Mouse (Mus musculus) testis, postnatal 10 days (tissue): ENCODE results near the gene Iqsec3.
"Not testable (repeated sequence)": the region's sequence is repeated elsewhere in the genome, so short reads cannot be mapped to it uniquely, and the experiment has no call there.

Experiments
- DNase-seq: peaks from one replicate; pipeline ENCODE4 v3.0.0; 2021; ENCODE audit warnings: low spot score

Iqsec3 gene

DNA sequence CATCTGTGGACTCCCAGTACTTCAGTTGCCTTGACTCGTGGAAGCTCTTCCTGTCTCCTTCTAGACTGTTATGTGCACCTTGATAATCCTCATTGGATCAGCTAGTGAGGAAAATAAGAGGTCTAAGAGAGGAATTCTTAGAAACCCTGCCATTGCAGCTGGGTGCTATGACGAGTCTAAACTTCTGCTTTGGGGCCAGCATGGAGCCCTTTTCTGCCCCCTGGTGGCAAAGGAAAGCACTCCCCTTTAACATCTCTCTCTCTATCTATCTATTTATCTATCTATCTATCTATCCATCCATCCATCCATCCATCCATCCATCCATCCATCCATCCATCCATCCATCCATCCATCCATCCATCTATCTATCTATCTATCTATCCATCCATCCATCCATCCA is 106.9 kb downstream of the Iqsec3 start:
- DNase-seq, result not testable (repeated sequence)

DNA sequence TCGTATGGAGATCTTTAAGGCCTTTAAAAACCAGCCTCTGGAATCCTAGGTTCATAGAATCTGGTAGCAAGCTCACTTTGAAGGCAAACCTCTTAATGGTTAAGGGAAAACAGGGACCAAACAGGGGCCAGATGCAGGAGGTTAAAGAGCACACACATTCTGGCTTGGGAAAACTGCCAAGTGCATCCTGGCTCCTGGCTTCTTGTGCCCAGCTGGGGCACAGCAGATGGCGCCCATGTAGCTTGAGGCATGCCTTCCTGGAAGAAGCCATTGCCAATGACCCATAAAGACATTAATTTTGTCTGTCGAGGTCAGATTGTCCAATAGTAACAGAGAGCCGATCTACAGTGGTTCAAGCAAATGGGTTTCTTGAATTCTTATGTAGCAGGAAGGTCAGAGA is 109.5 kb downstream of the Iqsec3 start:
- DNase-seq, result no peak

DNA sequence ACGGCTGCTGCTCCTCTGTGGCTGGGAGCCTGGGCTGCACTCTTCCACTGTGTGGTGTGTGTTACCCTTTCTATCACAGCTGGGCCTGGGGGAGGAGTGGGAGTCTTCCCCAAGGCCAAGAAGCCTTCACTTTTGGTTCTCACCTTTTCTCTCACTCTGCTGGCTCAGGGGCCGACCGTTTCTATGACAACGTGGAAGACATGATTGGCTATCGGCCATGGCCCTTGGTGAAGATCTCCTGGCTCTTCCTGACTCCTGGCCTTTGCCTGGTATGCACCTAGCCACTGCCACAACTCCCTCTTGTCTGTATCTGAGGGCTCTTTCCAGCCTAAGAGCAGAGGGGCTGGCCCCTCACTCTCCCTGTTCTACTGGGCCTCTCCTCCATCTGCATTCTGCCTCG is 110.4 kb downstream of the Iqsec3 start:
- no peak for DNase-seq

DNA sequence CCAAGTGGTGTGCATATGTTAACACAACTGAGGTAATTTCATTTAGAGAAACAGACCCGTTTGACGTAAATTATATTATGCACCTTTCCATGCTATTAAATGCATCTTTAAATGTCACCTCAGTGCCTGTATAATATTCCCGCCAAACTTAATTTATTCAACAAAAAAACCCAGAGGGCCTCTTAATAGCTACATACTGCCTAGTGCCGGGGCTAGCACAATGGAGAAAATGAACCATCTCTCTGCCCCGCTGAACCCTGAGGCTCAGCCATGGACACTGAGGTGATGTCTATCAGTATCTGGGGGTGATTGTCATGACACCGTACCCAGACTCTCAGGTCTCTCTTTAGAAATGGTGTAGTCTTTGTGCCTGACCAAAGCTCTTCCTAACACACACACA is 116.2 kb downstream of the Iqsec3 start:
- DNase-seq, result no peak

DNA sequence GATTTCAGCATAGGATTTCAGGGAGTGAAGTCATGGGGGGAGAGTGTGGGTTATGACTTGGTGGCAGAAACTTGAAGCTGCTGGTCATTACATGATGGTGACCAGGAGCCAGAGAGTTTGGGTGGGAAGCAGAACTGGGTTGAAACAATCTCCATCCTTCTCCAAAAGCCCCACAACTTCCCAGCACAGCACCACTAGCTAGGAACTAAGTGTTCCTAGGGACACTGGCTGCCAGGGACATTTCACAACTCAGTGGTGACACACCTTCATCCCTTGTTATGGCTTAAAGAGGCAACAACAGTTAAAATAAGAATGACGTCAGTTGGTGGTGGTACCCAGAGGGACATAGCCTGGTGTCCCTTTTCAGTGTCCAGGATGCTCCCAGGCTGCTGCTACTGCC is 117.4 kb downstream of the Iqsec3 start:
- no peak for DNase-seq

- no peak for DNase-seq
Observed at GRCm38 (mm10) chr6:121352276-121352675, 121.2 kb downstream of the Iqsec3 start.

GRCm38 (mm10) chr6:121346428-121346827 is 127.0 kb downstream of the Iqsec3 start:
- no peak for DNase-seq

GRCm38 (mm10) chr6:121344329-121344728 is 129.1 kb downstream of the Iqsec3 start:
- no peak for DNase-seq

GRCm38 (mm10) chr6:121343771-121344123 is 129.7 kb downstream of the Iqsec3 start:
- no peak for DNase-seq

- DNase-seq, result no peak
Observed at GRCm38 (mm10) chr6:121343026-121343770, 130.3 kb downstream of the Iqsec3 start, which contains the start of gene Slc6a12. Gene Slc6a12, plus strand, starts transcription at chr6:121343076.

GRCm38 (mm10) chr6:121341650-121342049 is 131.8 kb downstream of the Iqsec3 start:
- no peak for DNase-seq

GRCm38 (mm10) chr6:121338519-121338896 is 135.0 kb downstream of the Iqsec3 start:
- no peak for DNase-seq

- DNase-seq, result peak; percentile 87
Observed at GRCm38 (mm10) chr6:121337770-121338518, 135.5 kb downstream of the Iqsec3 start.

DNA sequence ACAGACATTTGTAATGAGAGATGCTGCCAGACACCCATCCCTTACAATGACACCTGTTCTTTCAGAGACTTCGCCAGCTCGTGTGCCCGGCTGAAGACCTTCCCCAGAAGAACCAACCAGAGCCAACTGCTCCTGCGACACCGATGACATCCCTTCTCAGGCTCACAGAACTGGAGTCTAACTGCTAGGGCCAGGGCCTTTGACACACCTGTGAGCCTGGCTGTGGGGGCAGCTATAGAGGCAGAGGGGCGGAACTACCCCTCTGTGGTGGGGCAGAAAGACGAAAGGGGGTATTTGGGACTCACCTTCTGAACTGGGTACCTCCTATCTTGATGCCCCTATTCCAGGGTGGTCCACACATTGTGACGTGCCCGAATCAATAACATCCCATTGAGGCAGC is 136.2 kb downstream of the Iqsec3 start:
- DNase-seq, result no peak

GRCm38 (mm10) chr6:121336558-121336957 is 136.9 kb downstream of the Iqsec3 start:
- DNase-seq, result no peak

DNA sequence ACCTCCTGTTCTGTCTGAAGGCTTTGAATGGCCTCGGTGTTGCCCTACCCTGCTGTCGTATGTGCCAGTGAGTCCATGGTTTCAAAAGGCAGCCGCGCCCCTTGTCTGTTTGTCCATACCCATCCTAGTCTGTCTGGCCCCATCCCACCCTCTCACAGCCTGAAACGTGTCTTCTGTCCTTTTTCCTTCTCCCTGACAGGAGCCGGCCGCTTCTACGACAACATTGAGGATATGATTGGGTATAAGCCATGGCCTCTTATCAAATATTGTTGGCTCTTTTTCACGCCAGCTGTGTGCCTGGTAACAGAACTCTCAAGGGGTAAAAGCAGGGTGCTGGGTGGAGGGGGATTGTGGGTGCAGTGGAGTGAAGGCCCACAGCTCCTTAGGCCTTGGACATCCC is 137.6 kb downstream of the Iqsec3 start:
- no peak for DNase-seq

GRCm38 (mm10) chr6:121329848-121330508 is 143.5 kb downstream of the Iqsec3 start:
- no peak for DNase-seq

DNA sequence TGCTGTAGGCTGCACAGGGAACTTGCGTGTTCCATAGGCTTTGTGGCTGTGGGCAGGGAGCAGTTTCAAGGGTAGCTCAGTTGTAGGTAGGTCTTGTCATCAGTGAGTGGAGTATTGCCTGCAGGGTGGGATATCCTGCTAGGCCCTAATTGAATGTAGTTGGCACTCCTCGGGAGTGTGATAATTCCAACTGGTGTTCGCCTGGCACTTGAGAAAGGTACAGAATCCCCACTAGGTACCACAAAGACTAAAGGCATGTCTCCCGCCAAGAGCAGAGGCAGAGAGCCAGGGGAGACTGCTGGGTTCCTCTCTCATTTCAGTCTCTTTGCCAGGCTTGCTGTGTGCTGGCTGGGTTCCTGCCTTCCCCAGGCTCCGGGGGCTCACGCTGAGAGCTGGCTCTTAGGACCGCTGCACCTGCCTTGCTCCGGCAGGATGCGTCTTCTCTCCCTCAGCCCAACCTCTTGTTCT is 145.0 kb downstream of the Iqsec3 start:
- no peak for DNase-seq

DNA sequence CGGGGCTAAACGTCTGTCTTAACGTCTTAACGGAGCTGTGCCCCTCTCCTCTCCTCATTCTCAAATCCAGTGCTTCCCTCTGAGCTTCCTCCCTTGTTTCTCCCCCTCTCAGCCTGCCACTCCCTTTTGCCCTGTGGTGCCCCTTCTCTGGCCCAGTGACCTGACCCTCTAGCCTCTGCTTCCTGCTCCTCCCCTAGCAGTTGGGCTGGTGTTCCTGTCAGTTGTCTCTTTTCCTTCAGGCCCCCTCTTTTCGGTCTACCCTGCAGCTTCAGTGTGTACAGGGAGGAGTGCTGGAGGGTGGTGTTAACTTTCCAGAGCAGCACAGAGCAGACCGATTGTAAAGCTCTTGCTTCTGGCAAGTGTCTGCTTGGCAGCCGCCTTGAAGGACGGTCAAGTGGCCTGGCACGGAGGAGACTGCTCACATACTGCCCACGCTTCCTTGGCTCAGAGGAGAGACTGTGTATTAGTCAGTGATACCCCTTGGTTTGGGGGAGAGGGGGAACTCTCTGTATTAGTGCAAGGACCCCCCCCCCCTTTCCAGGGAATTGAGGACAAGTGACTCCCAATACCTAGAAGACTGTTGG is 146.9 kb downstream of the Iqsec3 start:
- DNase-seq, result no peak

- DNase-seq, result no peak
Observed at GRCm38 (mm10) chr6:121325740-121326139, 147.7 kb downstream of the Iqsec3 start.

GRCm38 (mm10) chr6:121325298-121325697 is 148.2 kb downstream of the Iqsec3 start:
- DNase-seq, result no peak
